Mouse (Mus musculus) lung, adult 2 months (tissue): ENCODE results near the gene Sectm1b. TPM values are rescaled to one million over a fixed set of nuclear protein-coding genes. Genes with fewer than 3 reads are reported as not detected.
"Not testable (repeated sequence)": the region's sequence is repeated elsewhere in the genome, so short reads cannot be mapped to it uniquely, and the experiment has no call there.

ENCODE experiments used
- DNase-seq: peaks from one replicate; pipeline ENCODE4 v3.0.0; 2022
- H3K4me1 ChIP-seq: fragments of 200-500 bp; 2 replicates; pipeline ENCODE4 v1.6.1; 2011; ENCODE audit warnings: low read length; ENCODE audit not compliant: control insufficient read depth, insufficient read depth
- H3K4me3 ChIP-seq: fragments of 200-500 bp; replicated peaks from 2 replicates; pipeline ENCODE3; 2011; ENCODE audit warnings: low read depth, mild to moderate bottlenecking, control low read depth, low read length; ENCODE audit errors: extremely low read depth
- CTCF ChIP-seq: fragments of 200-500 bp; IDR thresholded peaks from 2 replicates; pipeline ENCODE4 v1.5.1; 2011; ENCODE audit warnings: mild to moderate bottlenecking, low read length, control low read depth; ENCODE audit not compliant: insufficient read depth
- POLR2A ChIP-seq: fragments of 200-500 bp; IDR thresholded peaks from 2 replicates; pipeline ENCODE4 v1.6.1; 2011; ENCODE audit warnings: low read depth, mild to moderate bottlenecking, control low read depth, low read length, borderline replicate concordance; ENCODE audit errors: extremely low read depth
- WGBS: fragments of 180-500 bp; shearing (Covaris S2); methylation state at CpG from one replicate; pipeline ENCODE4 v1.1.7; 2018; 5-methylcytosine and 5-hydroxymethylcytosine counted together
- polyA plus RNA-seq: library from polyadenylated mRNA; depleted of rRNA; stranded (reverse); fragments of >200 nt; gene quantifications from 2 replicates; pipeline ENCODE4 v1.2.3, GENCODE M21; 2012; rRNA removed

The Sectm1b gene
- polyA plus RNA-seq: 0.06 and 0.51 TPM in 2 replicates

- TF ChIP-seq POLR2A (no peak), CTCF (no peak)
- WGBS: 64% methylated on average over 5 of the region's 5 CpGs
- no peak for DNase-seq
- Histone ChIP-seq H3K4me3 (no peak within 1 kb of the TSS), H3K4me1 (no peaks in the 10 kb centered on the region)
These were observed at the start of gene Sectm1b for GRCm38 (mm10) chr11:121063379-121063778. TSS of gene Sectm1b (minus strand) at chr11:121063569.

- no peak for DNase-seq
- TF ChIP-seq POLR2A (no peak), CTCF (no peak)
- H3K4me1 ChIP-seq: no peaks in the 10 kb centered on the region
- H3K4me3 ChIP-seq: no peak overlapping the region
- WGBS: 50% methylated on average over 5 of the region's 5 CpGs
These were observed 48.9 kb upstream of the Sectm1b start for GRCm38 (mm10) chr11:121112091-121112775.

GRCm38 (mm10) chr11:121111601-121112000, 48.2 kb upstream of the Sectm1b start:
- TF ChIP-seq CTCF (no peak), POLR2A (no peak)
- no peak for DNase-seq
- H3K4me3 ChIP-seq: no peak overlapping the region
- H3K4me1 ChIP-seq: no peaks in the 10 kb centered on the region
- 75% methylated on average over 1 of the region's 1 CpGs for WGBS

GRCm38 (mm10) chr11:121111051-121111450, 47.7 kb upstream of the Sectm1b start:
- no peak for TF ChIP-seq CTCF
- TF ChIP-seq POLR2A: no peak
- H3K4me1 ChIP-seq: no peaks in the 10 kb centered on the region
- no peak overlapping the region for H3K4me3 ChIP-seq
- WGBS: 79% methylated on average over 3 of the region's 3 CpGs
- no peak for DNase-seq

- no peak for TF ChIP-seq CTCF
- TF ChIP-seq POLR2A: no peak
- Histone ChIP-seq H3K4me1 (no peaks in the 10 kb centered on the region), H3K4me3 (no peak overlapping the region)
- WGBS: 10% methylated on average over 2 of the region's 2 CpGs
- DNase-seq: no peak
These were observed 46.6 kb upstream of the Sectm1b start for GRCm38 (mm10) chr11:121109986-121110385.

- no peak overlapping the region for H3K4me3 ChIP-seq
- no peaks in the 10 kb centered on the region for H3K4me1 ChIP-seq
- TF ChIP-seq POLR2A (no peak), CTCF (no peak)
- 12% methylated on average over 9 of the region's 9 CpGs for WGBS
- no peak for DNase-seq
These were observed 44.7 kb upstream of the Sectm1b start for GRCm38 (mm10) chr11:121108061-121108460.

- DNase-seq, H3K4me3 ChIP-seq: not testable (repeated sequence)
- WGBS: 92% methylated on average over 1 of the region's 1 CpGs
These were observed 43.9 kb upstream of the Sectm1b start for GRCm38 (mm10) chr11:121107242-121107641.

GRCm38 (mm10) chr11:121101124-121101805, 37.9 kb upstream of the Sectm1b start:
- TF ChIP-seq CTCF: no peak
- no peak for TF ChIP-seq POLR2A
- Histone ChIP-seq H3K4me3 (no peak overlapping the region), H3K4me1 (no peaks in the 10 kb centered on the region)
- 78% methylated on average over 4 of the region's 4 CpGs for WGBS
- DNase-seq: no peak

More at GRCm38 (mm10) chr11:121107242-121107641, 43.9 kb upstream of the Sectm1b start:
- H3K4me1 ChIP-seq: not testable (repeated sequence)

- 46% methylated on average over 7 of the region's 7 CpGs for WGBS
- TF ChIP-seq POLR2A (no peak), CTCF (no peak)
These were observed 37.3 kb upstream of the Sectm1b start for GRCm38 (mm10) chr11:121100692-121101091.

GRCm38 (mm10) chr11:121099762-121100161, 36.4 kb upstream of the Sectm1b start:
- Histone ChIP-seq H3K4me1 (no peaks in the 10 kb centered on the region), H3K4me3 (no peak overlapping the region)
- WGBS: 69% methylated on average over 7 of the region's 7 CpGs
- DNase-seq: no peak
- no peak for TF ChIP-seq CTCF
- TF ChIP-seq POLR2A: no peak

More at GRCm38 (mm10) chr11:121100692-121101091, 37.3 kb upstream of the Sectm1b start:
- H3K4me3 ChIP-seq: no peak overlapping the region
- DNase-seq: no peak
- H3K4me1 ChIP-seq: no peaks in the 10 kb centered on the region
